Mouse (Mus musculus) thymus, adult 2 months (tissue): ENCODE measurements around the gene Coro2b. TPM values are rescaled to one million over a fixed set of nuclear protein-coding genes. Genes with fewer than 3 reads are reported as not detected.

Experiments
- DNase-seq: peaks from one replicate; pipeline ENCODE4 v3.0.0; 2021
- H3K27ac ChIP-seq: fragments of 200-500 bp; 2 replicates; pipeline ENCODE4 v1.5.1; 2012; ENCODE audit warnings: low read length, control low read depth; ENCODE audit not compliant: control insufficient read depth, insufficient read depth
- H3K27me3 ChIP-seq: fragments of 200-500 bp; 2 replicates; pipeline ENCODE4 v1.6.1; 2012; ENCODE audit warnings: mild to moderate bottlenecking, low read length, moderate library complexity, mixed read lengths; ENCODE audit not compliant: control insufficient read depth, insufficient read depth
- H3K36me3 ChIP-seq: fragments of 200-500 bp; 2 replicates; pipeline ENCODE4 v1.6.1; 2012; ENCODE audit warnings: mild to moderate bottlenecking, low read length, moderate library complexity; ENCODE audit not compliant: control insufficient read depth, insufficient read depth
- H3K4me1 ChIP-seq: fragments of 200-500 bp; replicated peaks from 2 replicates; pipeline ENCODE4 v1.6.1; 2012; ENCODE audit warnings: low read length; ENCODE audit not compliant: control insufficient read depth, insufficient read depth
- H3K4me3 ChIP-seq: fragments of 200-500 bp; 2 replicates; pipeline ENCODE4 v1.5.1; 2012; ENCODE audit warnings: mild to moderate bottlenecking, low read length, control low read depth, moderate library complexity; ENCODE audit not compliant: control insufficient read depth, insufficient read depth
- CTCF ChIP-seq: fragments of 200-500 bp; IDR thresholded peaks from 2 replicates; pipeline ENCODE4 v1.5.1; 2012; ENCODE audit warnings: mild to moderate bottlenecking, control low read depth, low read length, moderate library complexity, borderline replicate concordance; ENCODE audit not compliant: control insufficient read depth, poor library complexity, insufficient read depth; ENCODE audit errors: extremely low read depth
- POLR2A ChIP-seq: fragments of 200-500 bp; IDR thresholded peaks from 2 replicates; pipeline ENCODE4 v1.6.1; 2012; ENCODE audit warnings: mild to moderate bottlenecking, low read length, control low read depth, moderate library complexity; ENCODE audit not compliant: control insufficient read depth, poor library complexity, insufficient read depth; ENCODE audit errors: extremely low read depth
- WGBS: fragments of 180-500 bp; shearing (Covaris S2); methylation state at CpG from one replicate; pipeline ENCODE4 v1.1.7; 2018; 5-methylcytosine and 5-hydroxymethylcytosine counted together
- polyA plus RNA-seq: library from polyadenylated mRNA; depleted of rRNA; stranded (reverse); fragments of >200 nt; gene quantifications from 2 replicates; pipeline ENCODE4 v1.2.3, GENCODE M21; 2012

Coro2b gene
- polyA plus RNA-seq, 1 experiment = 18.2 TPM

GRCm38 (mm10) chr9:62559446-62559845, 22.6 kb upstream of the Coro2b start:
- 94% methylated on average over 3 of the region's 3 CpGs for WGBS
- no peak for TF ChIP-seq POLR2A
- TF ChIP-seq CTCF = no peak
- no peaks in the 10 kb centered on the region for H3K27me3 ChIP-seq
- H3K27ac ChIP-seq = no peak overlapping the region
- no peaks in the 10 kb centered on the region for H3K4me1 ChIP-seq
- H3K4me3 ChIP-seq = no peak overlapping the region
- no peaks in the 10 kb centered on the region for H3K36me3 ChIP-seq
- no peak for DNase-seq

GRCm38 (mm10) chr9:62558058-62558457, 21.2 kb upstream of the Coro2b start:
- no peaks in the 10 kb centered on the region for H3K36me3 ChIP-seq
- TF ChIP-seq CTCF = no peak
- TF ChIP-seq POLR2A = no peak
- no peak overlapping the region for H3K27ac ChIP-seq
- H3K4me1 ChIP-seq = no peaks in the 10 kb centered on the region
- DNase-seq = no peak
- no peak overlapping the region for H3K4me3 ChIP-seq
- WGBS = 93% methylated on average over 8 of the region's 8 CpGs
- no peaks in the 10 kb centered on the region for H3K27me3 ChIP-seq

DNA sequence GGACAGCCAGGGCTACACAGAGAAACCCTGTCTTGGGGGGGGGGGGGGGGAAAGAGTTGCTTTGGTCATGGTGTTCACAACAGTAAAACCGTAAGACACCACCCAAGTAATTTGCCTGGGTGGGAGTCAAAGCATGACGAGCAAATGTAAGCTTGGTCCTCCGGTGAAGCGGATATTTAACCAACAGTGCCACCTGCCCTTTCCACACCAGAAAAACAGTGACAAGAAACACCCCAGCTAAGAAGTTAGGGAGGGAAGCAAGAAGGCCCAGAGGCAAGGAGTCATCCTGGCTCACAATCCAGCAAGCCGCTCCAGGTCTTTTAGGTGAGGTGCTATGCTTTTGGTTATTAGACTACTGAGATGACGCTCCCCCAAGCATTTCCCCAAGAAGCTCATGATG, 19.9 kb upstream of the Coro2b start:
- Histone ChIP-seq H3K4me3 (no peak overlapping the region), H3K27me3 (no peaks in the 10 kb centered on the region), H3K27ac (no peak overlapping the region), H3K4me1 (no peaks in the 10 kb centered on the region), H3K36me3 (no peaks in the 10 kb centered on the region)
- 96% methylated on average over 6 of the region's 6 CpGs for WGBS
- TF ChIP-seq CTCF (no peak), POLR2A (no peak)
- no peak for DNase-seq

DNA sequence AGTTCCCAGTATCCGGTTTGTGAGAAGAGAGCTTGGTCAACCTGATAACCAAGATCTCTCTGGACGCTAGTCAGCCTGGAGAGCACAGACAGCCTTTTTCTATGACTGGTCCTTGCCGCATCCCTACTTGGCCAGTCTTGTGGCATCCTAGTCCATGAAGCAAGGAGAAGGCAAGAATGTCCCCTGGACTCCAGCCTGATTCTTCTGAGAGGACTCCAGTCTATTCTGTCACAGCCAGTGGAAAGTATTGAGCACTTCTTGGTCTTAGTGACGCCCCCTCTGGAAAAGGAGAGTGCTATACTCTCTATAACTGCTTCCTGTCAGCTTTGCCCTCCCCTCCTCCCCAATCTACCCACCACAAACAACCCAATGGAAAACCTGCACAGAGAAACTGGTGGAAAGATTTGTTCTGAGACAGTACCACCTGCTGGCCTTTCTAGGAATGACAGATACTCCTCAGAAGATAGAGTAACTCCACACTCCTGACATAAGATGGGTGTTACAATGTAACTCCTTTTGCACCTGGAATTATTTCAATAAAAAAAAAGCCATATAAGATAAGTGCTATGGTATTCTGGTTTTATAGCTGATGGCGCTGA, 18.5 kb upstream of the Coro2b start:
- Histone ChIP-seq H3K4me3 (no peak overlapping the region), H3K27me3 (no peaks in the 10 kb centered on the region), H3K36me3 (no peaks in the 10 kb centered on the region), H3K27ac (no peak overlapping the region), H3K4me1 (no peaks in the 10 kb centered on the region)
- 66% methylated on average over 5 of the region's 5 CpGs for WGBS
- TF ChIP-seq POLR2A (no peak), CTCF (no peak)
- DNase-seq = peak; percentile 48

DNA sequence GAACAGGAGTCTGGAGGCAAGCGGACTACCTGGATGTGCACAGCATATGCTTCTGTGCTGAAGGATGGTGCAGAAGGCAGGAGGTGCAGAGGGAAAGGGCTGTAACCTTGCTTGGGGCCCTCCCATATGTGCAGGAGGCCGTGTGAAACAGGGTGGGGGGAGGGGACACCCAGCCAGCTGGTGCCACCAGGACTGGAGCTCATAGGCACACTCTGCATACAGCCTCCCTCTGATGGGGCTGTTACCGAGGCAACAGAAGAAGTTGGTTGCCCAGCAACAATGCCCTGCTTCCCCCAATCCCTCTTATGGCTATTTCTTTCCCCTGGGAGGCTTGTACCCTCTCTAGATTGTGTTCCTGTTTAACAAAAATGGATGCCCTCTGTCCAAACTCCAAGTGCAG, 17.8 kb upstream of the Coro2b start:
- no peak overlapping the region for H3K27ac ChIP-seq
- DNase-seq = no peak
- no peaks in the 10 kb centered on the region for H3K27me3 ChIP-seq
- H3K4me1 ChIP-seq = no peaks in the 10 kb centered on the region
- no peaks in the 10 kb centered on the region for H3K36me3 ChIP-seq
- 58% methylated on average over 3 of the region's 3 CpGs for WGBS
- no peak for TF ChIP-seq CTCF
- no peak for TF ChIP-seq POLR2A
- H3K4me3 ChIP-seq = no peak overlapping the region

GRCm38 (mm10) chr9:62553366-62553940, 16.6 kb upstream of the Coro2b start:
- Histone ChIP-seq H3K4me3 (no peak overlapping the region), H3K4me1 (no peaks in the 10 kb centered on the region), H3K27ac (no peak overlapping the region), H3K36me3 (no peaks in the 10 kb centered on the region), H3K27me3 (no peaks in the 10 kb centered on the region)
- 35% methylated on average over 7 of the region's 7 CpGs for WGBS
- TF ChIP-seq CTCF (peak; percentile 77; the same call in 1 of the 2 replicates), POLR2A (no peak)
- peak; percentile 67 for DNase-seq

DNA sequence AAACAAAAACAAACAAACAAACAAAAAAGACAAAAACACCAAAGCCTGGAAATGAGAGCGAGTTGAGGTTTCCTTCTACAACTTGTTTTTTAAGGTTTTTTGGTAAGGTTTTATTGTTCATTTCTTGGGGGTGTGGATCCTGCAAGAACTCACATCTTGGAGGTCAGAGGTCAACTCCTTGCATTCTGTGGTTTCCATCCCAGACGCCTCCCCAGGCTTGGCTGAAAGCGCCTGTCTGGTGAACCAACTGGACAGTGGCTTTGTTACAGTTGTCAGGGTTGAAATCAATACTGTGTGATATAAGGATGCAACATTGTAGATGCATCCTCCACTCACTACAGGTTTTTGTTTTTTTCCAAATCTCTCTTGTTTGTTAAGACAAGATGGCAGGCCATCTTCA, 14.7 kb upstream of the Coro2b start:
- 94% methylated on average over 3 of the region's 3 CpGs for WGBS
- H3K27ac ChIP-seq = no peak overlapping the region
- no peaks in the 10 kb centered on the region for H3K36me3 ChIP-seq
- no peaks in the 10 kb centered on the region for H3K4me1 ChIP-seq
- H3K27me3 ChIP-seq = no peaks in the 10 kb centered on the region
- no peak for DNase-seq
- H3K4me3 ChIP-seq = no peak overlapping the region
- no peak for TF ChIP-seq POLR2A
- TF ChIP-seq CTCF = no peak
